Mouse (Mus musculus) megakaryocyte, embryonic 14.5 days (primary cell): ENCODE results near the gene Pik3r6. TPM values are rescaled to one million over a fixed set of nuclear protein-coding genes. Genes with fewer than 3 reads are reported as not detected.

Experiments used
- H3K27me3 ChIP-seq: replicated peaks from 2 replicates; pipeline ENCODE3; 2012; ENCODE audit warnings: inconsistent platforms
- H3K36me3 ChIP-seq: replicated peaks from 2 replicates; pipeline ENCODE3; 2012; ENCODE audit warnings: low read length, inconsistent platforms, mixed read lengths
- H3K4me1 ChIP-seq: 2 replicates; pipeline ENCODE4 v1.6.1; 2012; ENCODE audit warnings: inconsistent platforms
- H3K4me3 ChIP-seq: replicated peaks from 2 replicates; pipeline ENCODE3; 2012; ENCODE audit warnings: moderate library complexity, mild to moderate bottlenecking, inconsistent platforms
- H3K9me3 ChIP-seq: 2 replicates; pipeline ENCODE4 v1.6.1; 2012; ENCODE audit warnings: inconsistent platforms
- FLI1 ChIP-seq: IDR thresholded peaks from 2 replicates; pipeline ENCODE4 v1.6.1; 2012; ENCODE audit warnings: low read length, inconsistent platforms, mixed read lengths
- GATA1 ChIP-seq: IDR thresholded peaks from 3 replicates; pipeline ENCODE4 v1.6.1; 2012; ENCODE audit warnings: mixed read lengths, low read length, inconsistent platforms, borderline replicate concordance
- polyA plus RNA-seq: library from polyadenylated mRNA; stranded (reverse); fragments of >175 nt; gene quantifications from 2 replicates; pipeline ENCODE4 v1.2.3, GENCODE M21; 2012; ENCODE audit warnings: low replicate concordance; ENCODE audit not compliant: insufficient read depth

Gene Pik3r6
- polyA plus RNA-seq, 1 experiment = 1.7 TPM

GRCm38 (mm10) chr11:68504913-68505312 lies 2.1 kb downstream of the Pik3r6 start:
- Histone ChIP-seq H3K27me3 (peaks cover 35% of the 10 kb centered on the region), H3K9me3 (no peaks in the 10 kb centered on the region), H3K36me3 (no peaks in the 10 kb centered on the region), H3K4me1 (peaks cover 26% of the 10 kb centered on the region), H3K4me3 (no peak overlapping the region)
- no peak for TF ChIP-seq FLI1
- TF ChIP-seq GATA1 = no peak

- Histone ChIP-seq H3K9me3 (no peaks in the 10 kb centered on the region), H3K36me3 (no peaks in the 10 kb centered on the region), H3K27me3 (peaks cover 19% of the 10 kb centered on the region), H3K4me1 (peaks cover 10% of the 10 kb centered on the region), H3K4me3 (no peak overlapping the region)
- TF ChIP-seq GATA1 = no peak
- TF ChIP-seq FLI1 = no peak
Observed at GRCm38 (mm10) chr11:68507246-68507645, 4.4 kb downstream of the Pik3r6 start.

DNA sequence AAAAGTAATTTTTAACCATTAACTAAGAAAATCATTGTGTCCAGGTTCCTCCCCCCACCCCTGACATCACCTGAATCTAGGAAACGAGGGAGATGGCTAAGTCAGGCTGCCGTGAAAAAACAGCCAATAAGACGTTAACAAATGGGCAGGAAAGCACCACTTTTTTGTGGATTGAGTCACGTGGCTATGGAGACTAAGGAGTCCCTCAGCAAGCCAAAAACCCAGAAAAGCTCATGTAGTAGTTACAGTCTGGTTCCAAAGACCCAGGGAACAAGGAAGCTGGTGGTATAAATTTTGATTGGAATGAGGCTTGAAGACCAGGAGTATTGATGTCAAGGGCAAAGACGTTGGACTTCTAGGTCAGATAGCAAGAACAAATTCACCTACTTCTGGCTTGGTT lies 5.8 kb downstream of the Pik3r6 start:
- Histone ChIP-seq H3K36me3 (no peaks in the 10 kb centered on the region), H3K9me3 (no peaks in the 10 kb centered on the region), H3K4me1 (no peaks in the 10 kb centered on the region), H3K27me3 (peaks cover 9% of the 10 kb centered on the region), H3K4me3 (no peak overlapping the region)
- TF ChIP-seq GATA1 = no peak
- TF ChIP-seq FLI1 = no peak

- TF ChIP-seq GATA1 (no peak), FLI1 (no peak)
- H3K4me1 ChIP-seq = no peaks in the 10 kb centered on the region
- H3K9me3 ChIP-seq = no peaks in the 10 kb centered on the region
- peaks cover 9% of the 10 kb centered on the region for H3K27me3 ChIP-seq
- no peak overlapping the region for H3K4me3 ChIP-seq
- no peaks in the 10 kb centered on the region for H3K36me3 ChIP-seq
Observed at GRCm38 (mm10) chr11:68509194-68509593, 6.4 kb downstream of the Pik3r6 start.

GRCm38 (mm10) chr11:68513969-68514368 lies 11.2 kb downstream of the Pik3r6 start:
- no peaks in the 10 kb centered on the region for H3K9me3 ChIP-seq
- no peak overlapping the region for H3K4me3 ChIP-seq
- peaks cover 3% of the 10 kb centered on the region for H3K27me3 ChIP-seq
- TF ChIP-seq GATA1 (no peak), FLI1 (no peak)
- no peaks in the 10 kb centered on the region for H3K36me3 ChIP-seq
- no peaks in the 10 kb centered on the region for H3K4me1 ChIP-seq

- no peaks in the 10 kb centered on the region for H3K4me1 ChIP-seq
- no peaks in the 10 kb centered on the region for H3K36me3 ChIP-seq
- no peak overlapping the region for H3K4me3 ChIP-seq
- TF ChIP-seq FLI1 = no peak
- TF ChIP-seq GATA1 = no peak
- H3K27me3 ChIP-seq = peaks cover 3% of the 10 kb centered on the region
- no peaks in the 10 kb centered on the region for H3K9me3 ChIP-seq
Observed at GRCm38 (mm10) chr11:68519362-68519761, 16.5 kb downstream of the Pik3r6 start.

- TF ChIP-seq FLI1 = no peak
- TF ChIP-seq GATA1 = no peak
- H3K4me1 ChIP-seq = no peaks in the 10 kb centered on the region
- H3K4me3 ChIP-seq = no peak overlapping the region
- no peaks in the 10 kb centered on the region for H3K36me3 ChIP-seq
- no peaks in the 10 kb centered on the region for H3K9me3 ChIP-seq
- peaks cover 3% of the 10 kb centered on the region for H3K27me3 ChIP-seq
Observed at GRCm38 (mm10) chr11:68519815-68520214, 17.0 kb downstream of the Pik3r6 start.

DNA sequence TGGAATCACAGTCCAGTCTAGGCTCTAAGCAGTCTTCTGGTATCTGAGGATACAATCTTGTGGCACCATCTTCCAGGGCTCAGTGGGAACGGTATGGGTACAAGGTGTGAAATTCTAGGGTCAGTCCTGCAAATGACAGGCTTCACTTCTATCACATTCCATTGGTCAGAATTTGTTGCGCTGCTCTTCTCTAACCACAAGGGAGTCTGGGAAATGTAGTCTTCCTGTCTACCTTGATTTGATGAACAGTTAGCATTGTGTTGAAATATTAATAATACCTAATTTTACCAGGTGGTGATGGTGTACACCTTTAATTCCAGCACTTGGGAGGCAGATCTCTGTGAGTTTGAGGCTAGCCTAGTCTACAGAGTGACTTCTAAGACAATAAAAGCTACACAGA lies 17.6 kb downstream of the Pik3r6 start:
- H3K4me3 ChIP-seq = no peak overlapping the region
- H3K4me1 ChIP-seq = no peaks in the 10 kb centered on the region
- no peaks in the 10 kb centered on the region for H3K36me3 ChIP-seq
- peaks cover 3% of the 10 kb centered on the region for H3K27me3 ChIP-seq
- TF ChIP-seq GATA1 (no peak), FLI1 (no peak)
- H3K9me3 ChIP-seq = no peaks in the 10 kb centered on the region

- TF ChIP-seq FLI1 = no peak
- no peak for TF ChIP-seq GATA1
- no peak overlapping the region for H3K4me3 ChIP-seq
- H3K27me3 ChIP-seq = peaks cover 7% of the 10 kb centered on the region
- no peaks in the 10 kb centered on the region for H3K4me1 ChIP-seq
- no peaks in the 10 kb centered on the region for H3K36me3 ChIP-seq
- H3K9me3 ChIP-seq = no peaks in the 10 kb centered on the region
Observed at GRCm38 (mm10) chr11:68521352-68521751, 18.5 kb downstream of the Pik3r6 start.

DNA sequence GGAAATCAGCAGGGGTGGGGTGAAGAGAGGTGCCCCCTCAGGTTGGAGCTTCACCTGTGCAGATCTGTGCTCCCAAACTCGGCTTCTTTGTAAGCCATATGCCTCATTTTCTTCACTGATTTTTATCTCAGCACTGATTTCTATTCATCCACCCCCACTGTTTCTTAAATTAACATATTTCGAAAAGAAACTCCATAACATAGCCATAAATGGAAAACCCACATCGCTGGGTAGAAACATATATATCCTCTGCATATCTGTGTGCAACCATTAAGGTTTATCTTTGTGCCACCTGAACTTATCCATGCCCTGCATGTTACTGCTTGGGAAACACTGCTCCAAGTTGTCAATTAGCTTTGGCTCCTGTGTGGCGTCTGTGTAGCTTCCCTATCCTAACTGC lies 23.6 kb downstream of the Pik3r6 start:
- H3K4me1 ChIP-seq = no peaks in the 10 kb centered on the region
- H3K4me3 ChIP-seq = no peak overlapping the region
- peaks cover 31% of the 10 kb centered on the region for H3K27me3 ChIP-seq
- H3K36me3 ChIP-seq = no peaks in the 10 kb centered on the region
- no peak for TF ChIP-seq GATA1
- H3K9me3 ChIP-seq = no peaks in the 10 kb centered on the region
